ENCODE assay signal across 24 mouse cellular contexts in genomic region chr1:30799277-30799834, GRCm38 (mm10).
A peak's percentile ranks its signal among the peaks of the same experiment; 100 is the strongest.
DNase-seq lines count a peak whose midpoint lies in the region; ATAC-seq and TF ChIP-seq lines count a peak whose summit lies in the region.
"Had no signal": no experiment of that assay in that cellular context is flagged by ENCODE, and none has a peak within 500 bp of the region (broad histone marks: within the 10 kb centered on the region; RNA-seq: fewer than 3 reads in every experiment).

No protein-coding gene starts in this region.

- DNase-seq in forebrain, postnatal 0 days = no peak
- DNase-seq in lung, embryonic 14.5 days = no peak
- DNase-seq in lung, postnatal 4 days = no peak
- DNase-seq in midbrain, postnatal 0 days (ENCODE audit: low spot score) = no peak
- DNase-seq: adrenal gland, postnatal 10 days; adrenal gland, postnatal 36 days; cerebellum, adult 18-20 months; cerebellum, adult 9-10 months; cerebellum, postnatal 14 days; gastrocnemius, adult 2 months; gastrocnemius, postnatal 14 days; heart, adult 18-20 months; heart, postnatal 10 days; heart, postnatal 4 days had no signal

- H3K4me1 ChIP-seq in forebrain, embryonic 12.5 days = no peaks in the 10 kb centered on the region
- no peaks in the 10 kb centered on the region for H3K4me1 ChIP-seq in forebrain, postnatal 0 days (ENCODE audit: insufficient read depth)
- H3K4me1 ChIP-seq in hindbrain, embryonic 16.5 days (ENCODE audit: control insufficient read depth, insufficient read depth, low read depth, low read length) = no peaks in the 10 kb centered on the region
- H3K4me1 ChIP-seq in hindbrain, embryonic 12.5 days = no peaks in the 10 kb centered on the region
- H3K4me1 ChIP-seq in lung, embryonic 14.5 days (ENCODE audit: insufficient read depth) = no peaks in the 10 kb centered on the region
- H3K4me1 ChIP-seq in midbrain, embryonic 16.5 days (ENCODE audit: control insufficient read depth, insufficient read depth, low read length) = no peaks in the 10 kb centered on the region
- H3K4me1 ChIP-seq in midbrain, postnatal 0 days (ENCODE audit: insufficient read depth, low read length) = no peaks in the 10 kb centered on the region
- H3K4me1 ChIP-seq: forebrain, embryonic 10.5 days; forebrain, embryonic 15.5 days had no signal

- no peak overlapping the region for H3K9ac ChIP-seq in forebrain, embryonic 12.5 days
- H3K9ac ChIP-seq in forebrain, postnatal 0 days = no peak overlapping the region
- no peak overlapping the region for H3K9ac ChIP-seq in hindbrain, embryonic 16.5 days (ENCODE audit: low read depth, low read length)
- no peak overlapping the region for H3K9ac ChIP-seq in hindbrain, embryonic 12.5 days
- H3K9ac ChIP-seq in lung, embryonic 14.5 days = no peak overlapping the region
- H3K9ac ChIP-seq in midbrain, embryonic 16.5 days (ENCODE audit: low read depth, low read length) = no peak overlapping the region
- no peak overlapping the region for H3K9ac ChIP-seq in midbrain, postnatal 0 days (replicated peaks; ENCODE audit: low read length, poor library complexity, severe bottlenecking)
- H3K9ac ChIP-seq: forebrain, embryonic 15.5 days; heart, embryonic 12.5 days; heart, embryonic 15.5 days had no signal

- no peak overlapping the region for H3K4me3 ChIP-seq in forebrain, embryonic 12.5 days (replicated peaks)
- no peak overlapping the region for H3K4me3 ChIP-seq in forebrain, postnatal 0 days (ENCODE audit: low read depth, low read length)
- H3K4me3 ChIP-seq in hindbrain, embryonic 16.5 days (ENCODE audit: low read length) = no peak overlapping the region
- H3K4me3 ChIP-seq in hindbrain, embryonic 12.5 days = no peak overlapping the region
- H3K4me3 ChIP-seq in lung, embryonic 14.5 days (ENCODE audit: low read depth, low read length) = no peak overlapping the region
- H3K4me3 ChIP-seq in midbrain, embryonic 16.5 days (ENCODE audit: low read depth, low read length) = no peak overlapping the region
- no peak overlapping the region for H3K4me3 ChIP-seq in midbrain, postnatal 0 days (ENCODE audit: low read depth, low read length)
- H3K4me3 ChIP-seq: forebrain, embryonic 10.5 days; forebrain, embryonic 15.5 days; gastrocnemius, adult 2 months; heart, embryonic 12.5 days; heart, embryonic 15.5 days had no signal

- no peaks in the 10 kb centered on the region for H3K27me3 ChIP-seq in forebrain, embryonic 12.5 days
- H3K27me3 ChIP-seq in forebrain, postnatal 0 days (ENCODE audit: insufficient read depth, low read length) = no peaks in the 10 kb centered on the region
- no peaks in the 10 kb centered on the region for H3K27me3 ChIP-seq in hindbrain, embryonic 16.5 days (replicated peaks; ENCODE audit: control insufficient read depth, insufficient read depth, low read length)
- H3K27me3 ChIP-seq in hindbrain, embryonic 12.5 days = no peaks in the 10 kb centered on the region
- no peaks in the 10 kb centered on the region for H3K27me3 ChIP-seq in lung, embryonic 14.5 days (ENCODE audit: insufficient read depth, low read length)
- H3K27me3 ChIP-seq in midbrain, embryonic 16.5 days (ENCODE audit: control insufficient read depth, insufficient read depth, low read depth, low read length) = no peaks in the 10 kb centered on the region
- no peaks in the 10 kb centered on the region for H3K27me3 ChIP-seq in midbrain, postnatal 0 days (ENCODE audit: insufficient read depth, low read length)
- H3K27me3 ChIP-seq: forebrain, embryonic 15.5 days; heart, embryonic 12.5 days; heart, embryonic 15.5 days; Patski had no signal

- ATAC-seq in forebrain, embryonic 12.5 days (ENCODE audit: low FRiP score) = 0 out of 2 replicates have a peak, but pooled peaks have one; percentile 28
- ATAC-seq in forebrain, postnatal 0 days = no peak
- 0 out of 2 replicates have a peak, but pooled peaks have one; percentile 10 for ATAC-seq in hindbrain, embryonic 16.5 days
- no peak for ATAC-seq in hindbrain, embryonic 12.5 days (ENCODE audit: low FRiP score)
- peak; percentile 18; the same call in 1 of the 2 replicates for ATAC-seq in lung, embryonic 14.5 days (ENCODE audit: insufficient read depth)
- 0 out of 2 replicates have a peak, but pooled peaks have one; percentile 50 for ATAC-seq in midbrain, embryonic 16.5 days
- ATAC-seq in midbrain, postnatal 0 days (ENCODE audit: low FRiP score) = no peak
- ATAC-seq: forebrain, embryonic 15.5 days; Patski had no signal

- no peaks in the 10 kb centered on the region for H3K9me3 ChIP-seq in forebrain, embryonic 12.5 days
- H3K9me3 ChIP-seq in forebrain, postnatal 0 days (ENCODE audit: low read length) = no peaks in the 10 kb centered on the region
- H3K9me3 ChIP-seq in hindbrain, embryonic 16.5 days (ENCODE audit: control insufficient read depth, low read length) = no peaks in the 10 kb centered on the region
- no peaks in the 10 kb centered on the region for H3K9me3 ChIP-seq in hindbrain, embryonic 12.5 days (replicated peaks)
- no peaks in the 10 kb centered on the region for H3K9me3 ChIP-seq in lung, embryonic 14.5 days (ENCODE audit: low read depth, low read length)
- H3K9me3 ChIP-seq in midbrain, embryonic 16.5 days (replicated peaks; ENCODE audit: control insufficient read depth, low read length, poor library complexity, severe bottlenecking) = no peaks in the 10 kb centered on the region
- H3K9me3 ChIP-seq in midbrain, postnatal 0 days (ENCODE audit: low read length) = no peaks in the 10 kb centered on the region
- H3K9me3 ChIP-seq: forebrain, embryonic 10.5 days; forebrain, embryonic 15.5 days; G1E; heart, embryonic 12.5 days; heart, embryonic 15.5 days had no signal

- TF ChIP-seq CTCF in forebrain, postnatal 0 days (IDR thresholded peaks at IDR 0.05; ENCODE audit: low read depth) = no peak
- TF ChIP-seq CTCF in lung, embryonic 14.5 days (IDR thresholded peaks at IDR 0.05; ENCODE audit: low read depth) = no peak
- TF ChIP-seq CTCF in midbrain, postnatal 0 days (IDR thresholded peaks at IDR 0.05) = no peak

- no peak overlapping the region for H3K4me2 ChIP-seq in forebrain, embryonic 12.5 days
- H3K4me2 ChIP-seq in forebrain, postnatal 0 days (ENCODE audit: low read depth) = no peak overlapping the region
- H3K4me2 ChIP-seq in hindbrain, embryonic 16.5 days (ENCODE audit: low read length) = no peak overlapping the region
- no peak overlapping the region for H3K4me2 ChIP-seq in hindbrain, embryonic 12.5 days (replicated peaks)
- H3K4me2 ChIP-seq in lung, embryonic 14.5 days = no peak overlapping the region
- H3K4me2 ChIP-seq in midbrain, embryonic 16.5 days (ENCODE audit: low read length) = no peak overlapping the region
- no peak overlapping the region for H3K4me2 ChIP-seq in midbrain, postnatal 0 days (ENCODE audit: low read depth, low read length, poor library complexity, severe bottlenecking)
- H3K4me2 ChIP-seq: forebrain, embryonic 15.5 days; heart, embryonic 12.5 days; heart, embryonic 15.5 days had no signal

- WGBS in forebrain, embryonic 12.5 days = 83% methylated on average over 6 of the region's 6 CpGs
- 86% methylated on average over 6 of the region's 6 CpGs for WGBS in forebrain, postnatal 0 days
- WGBS in hindbrain, embryonic 16.5 days = 80% methylated on average over 6 of the region's 6 CpGs
- 79% methylated on average over 6 of the region's 6 CpGs for WGBS in hindbrain, embryonic 12.5 days
- WGBS in lung, embryonic 14.5 days = 57% methylated on average over 6 of the region's 6 CpGs
- WGBS in midbrain, embryonic 16.5 days = 87% methylated on average over 6 of the region's 6 CpGs
- 89% methylated on average over 6 of the region's 6 CpGs for WGBS in midbrain, postnatal 0 days

- peaks cover 13% of the 10 kb centered on the region for H3K36me3 ChIP-seq in forebrain, embryonic 12.5 days (replicated peaks)
- H3K36me3 ChIP-seq in forebrain, postnatal 0 days (ENCODE audit: insufficient read depth) = peaks cover 9% of the 10 kb centered on the region
- peaks cover 13% of the 10 kb centered on the region for H3K36me3 ChIP-seq in hindbrain, embryonic 16.5 days (ENCODE audit: control insufficient read depth, insufficient read depth, low read length)
- H3K36me3 ChIP-seq in hindbrain, embryonic 12.5 days = peaks cover 11% of the 10 kb centered on the region
- peaks cover 24% of the 10 kb centered on the region for H3K36me3 ChIP-seq in lung, embryonic 14.5 days (ENCODE audit: insufficient read depth)
- peaks cover 11% of the 10 kb centered on the region for H3K36me3 ChIP-seq in midbrain, embryonic 16.5 days (ENCODE audit: control insufficient read depth, insufficient read depth, low read length)
- H3K36me3 ChIP-seq in midbrain, postnatal 0 days (ENCODE audit: insufficient read depth, low read length) = peaks cover 14% of the 10 kb centered on the region

- H3K27ac ChIP-seq in forebrain, embryonic 12.5 days = no peak overlapping the region
- H3K27ac ChIP-seq in forebrain, postnatal 0 days (ENCODE audit: low read depth, low read length) = no peak overlapping the region
- no peak overlapping the region for H3K27ac ChIP-seq in hindbrain, embryonic 16.5 days (ENCODE audit: low read depth, low read length)
- no peak overlapping the region for H3K27ac ChIP-seq in hindbrain, embryonic 12.5 days
- H3K27ac ChIP-seq in lung, embryonic 14.5 days (ENCODE audit: low read depth) = no peak overlapping the region
- H3K27ac ChIP-seq in midbrain, embryonic 16.5 days (ENCODE audit: low read length) = no peak overlapping the region
- H3K27ac ChIP-seq in midbrain, postnatal 0 days (ENCODE audit: low read depth, low read length) = no peak overlapping the region
- H3K27ac ChIP-seq: forebrain, embryonic 10.5 days; forebrain, embryonic 15.5 days; gastrocnemius, adult 2 months; heart, embryonic 15.5 days had no signal

Comparison
In these comparisons a context has a peak if more than half of its experiments do, and no peak if none do; other contexts are left out.
1. ATAC-seq: peak in forebrain, embryonic 12.5 days (single experiment), hindbrain, embryonic 16.5 days (single experiment), lung, embryonic 14.5 days (single experiment) and midbrain, embryonic 16.5 days (single experiment); none in forebrain, postnatal 0 days (single experiment), hindbrain, embryonic 12.5 days (single experiment) and midbrain, postnatal 0 days (single experiment).